Mouse (Mus musculus) MEL-GATA-1-ER (cell line): ENCODE results near the gene Pspn.

Experiments used
- DNase-seq: peaks from one replicate; pipeline ENCODE4 v3.0.0-alpha.2; 2012; ENCODE audit warnings: low read depth; ENCODE audit errors: extremely low read depth

The Pspn gene

DNA sequence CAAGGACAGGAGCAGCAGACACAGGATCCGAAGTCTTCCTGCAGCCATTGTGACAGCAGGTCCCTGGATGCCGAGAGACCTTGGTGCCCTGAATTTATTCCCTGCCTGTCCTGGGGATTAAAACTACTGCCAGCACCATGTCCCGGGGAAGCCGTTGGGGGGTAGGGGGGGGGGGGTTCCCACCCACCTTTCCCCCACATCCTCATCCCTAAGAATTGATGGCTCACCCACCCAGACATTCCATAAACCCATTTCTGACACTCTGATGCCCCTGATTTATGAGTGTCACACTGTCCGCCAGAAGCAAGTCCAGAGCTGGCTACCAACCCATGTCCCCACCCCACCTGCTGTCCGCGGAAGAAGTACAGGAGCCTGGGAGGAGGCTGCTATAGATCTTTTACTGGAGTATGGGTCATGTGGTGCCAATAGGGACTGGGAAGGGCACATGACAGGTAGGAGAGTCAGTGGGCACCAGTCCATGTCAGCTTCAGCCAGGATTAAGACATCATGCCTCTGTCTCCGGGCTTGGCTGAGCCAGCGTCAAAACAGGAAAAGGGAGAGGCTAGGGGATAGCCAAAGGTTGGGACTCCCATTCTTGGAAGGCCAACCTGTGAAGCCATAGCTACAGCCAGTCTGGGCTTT, at the start of gene Pspn:
Pspn (minus strand) TSS at position 51 of the 642 bp plus-strand sequence.
- DNase-seq: no peak

DNA sequence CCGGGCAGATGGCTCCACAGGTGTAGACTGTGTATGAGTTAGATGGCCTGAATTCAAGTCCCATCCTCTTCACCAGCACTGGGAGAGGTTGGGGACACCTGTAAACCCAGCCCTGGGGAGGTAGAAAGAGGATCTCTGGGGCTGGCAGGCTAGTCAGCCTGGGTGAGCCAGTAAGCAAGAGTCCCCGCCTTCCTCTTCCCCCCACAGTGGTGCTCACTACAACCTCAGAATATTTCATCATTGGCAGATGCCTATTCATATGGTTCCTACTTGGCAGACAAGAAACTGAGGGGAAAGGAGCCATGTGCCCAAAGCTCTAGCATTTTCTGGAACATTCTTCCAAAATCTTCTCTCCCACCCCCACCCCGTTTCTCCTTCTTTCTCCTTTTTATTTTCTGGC, 49.0 kb upstream of the Pspn start:
- DNase-seq: no peak

DNA sequence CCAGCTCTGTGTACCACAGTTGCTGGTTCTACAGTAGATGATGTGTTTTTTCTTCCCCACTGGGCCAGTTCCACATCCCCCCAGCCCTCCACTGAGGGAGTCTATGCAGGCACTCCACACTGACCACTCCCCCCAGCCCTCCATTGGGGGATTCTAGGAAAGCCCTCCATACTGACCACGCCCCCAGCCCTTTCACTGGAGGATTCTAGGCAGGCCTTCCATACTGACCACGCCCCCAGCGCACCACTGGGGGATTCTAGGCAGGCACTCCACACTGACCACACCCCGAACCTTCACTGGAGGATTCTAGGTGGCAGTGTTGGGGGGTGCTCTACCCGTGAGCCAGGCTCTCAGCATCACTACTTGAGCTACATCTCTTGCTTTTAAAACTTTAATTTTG, 47.6 kb upstream of the Pspn start:
- DNase-seq: no peak

DNA sequence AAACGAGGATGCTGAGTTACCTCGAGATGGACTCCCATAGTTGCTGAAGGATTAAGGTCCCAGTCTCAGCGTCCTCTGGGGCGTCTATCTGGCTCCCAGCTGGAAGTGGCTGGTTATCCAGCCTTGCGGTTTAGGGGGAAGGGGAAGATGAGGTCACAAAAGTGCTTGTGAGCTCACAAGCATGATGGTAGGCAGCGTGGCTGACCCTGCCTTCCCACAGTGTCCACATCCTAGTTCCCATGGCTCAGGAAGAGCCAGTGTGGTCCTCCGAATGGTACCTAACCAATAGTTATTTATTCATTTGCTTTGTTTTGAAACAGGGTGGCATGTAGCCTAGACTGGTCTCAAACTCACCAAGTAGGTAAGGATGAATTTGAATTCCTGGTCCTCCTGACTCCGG, 41.7 kb upstream of the Pspn start, which contains the start of gene Slc25a41:
Slc25a41 (minus strand) TSS at position 101 of the 400 bp plus-strand sequence.
- DNase-seq: no peak

DNA sequence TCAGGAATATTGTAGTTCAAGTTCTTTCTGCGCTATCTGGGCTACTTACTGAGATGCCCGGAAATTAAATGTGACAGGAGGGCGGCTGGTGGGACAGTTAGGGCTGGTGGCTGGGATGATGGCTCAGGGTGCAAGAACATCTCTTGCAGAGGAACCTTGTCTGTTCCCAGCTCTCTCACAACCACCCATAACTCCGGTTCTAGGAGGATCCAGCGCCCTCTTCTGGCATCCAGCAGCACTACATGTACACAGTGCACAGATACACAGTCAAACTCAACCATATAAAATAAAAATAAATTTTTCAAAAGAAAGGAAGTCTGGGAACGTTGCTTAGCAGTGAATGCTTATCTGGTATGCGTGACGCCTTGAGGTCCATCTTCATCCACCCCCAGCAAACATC, 39.2 kb upstream of the Pspn start:
- no peak for DNase-seq

DNA sequence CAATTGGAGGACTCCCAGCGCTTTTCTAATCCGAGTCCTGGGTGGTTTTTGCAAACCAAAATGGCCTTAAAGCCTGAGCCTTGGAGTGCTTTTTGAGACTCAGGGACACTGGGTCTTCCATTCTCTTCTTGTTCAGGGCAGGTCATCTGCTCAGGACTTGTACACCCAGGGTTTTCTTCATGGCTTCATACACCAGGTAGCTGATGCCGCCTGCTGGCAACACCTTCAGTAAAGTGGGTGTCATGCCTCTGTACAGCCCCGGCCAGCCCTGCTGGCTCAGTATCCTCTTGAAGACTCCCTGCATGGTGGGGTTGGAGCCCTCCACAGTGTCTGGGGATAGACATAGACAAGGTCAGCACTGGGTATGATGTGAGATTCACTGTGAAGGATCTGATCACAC, 33.0 kb upstream of the Pspn start:
- no peak for DNase-seq

DNA sequence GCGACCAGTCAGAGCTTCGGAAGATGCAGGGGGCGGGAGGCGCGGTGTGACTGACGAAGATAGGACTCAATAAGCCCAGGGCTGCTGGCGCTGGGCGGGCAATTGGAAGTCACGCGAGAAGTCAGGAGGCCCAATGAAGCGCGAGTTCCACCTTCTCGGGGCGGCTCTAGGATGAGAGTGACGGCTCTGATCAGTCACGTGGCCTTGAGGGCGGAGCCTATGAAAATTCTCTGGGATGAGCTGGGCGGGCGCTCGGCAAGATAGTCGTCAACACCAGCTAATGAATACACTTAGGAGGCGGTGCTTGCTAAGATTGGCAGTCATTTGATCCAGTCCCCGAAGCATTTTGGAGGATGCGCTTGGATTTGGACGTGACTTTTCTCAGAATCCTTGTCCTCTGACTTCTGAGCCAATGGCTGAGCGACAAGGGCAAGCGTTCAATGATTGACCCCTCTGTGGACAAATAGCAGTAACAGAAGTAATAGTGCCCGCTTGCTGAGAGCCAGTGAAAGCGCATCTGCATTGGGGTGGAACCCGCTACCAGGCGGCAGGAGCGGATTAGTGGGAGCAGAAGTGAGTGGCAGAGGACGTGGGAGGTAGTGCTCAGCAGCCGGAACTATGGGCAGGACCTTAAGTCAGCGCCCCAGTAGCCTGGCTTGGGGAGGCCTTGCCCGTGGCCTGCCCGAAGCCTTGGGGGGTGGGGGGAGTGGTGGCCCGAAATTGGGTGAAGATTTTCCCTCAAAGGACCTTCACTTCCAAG, 32.0 kb upstream of the Pspn start:
- peak; percentile 100 for DNase-seq

DNA sequence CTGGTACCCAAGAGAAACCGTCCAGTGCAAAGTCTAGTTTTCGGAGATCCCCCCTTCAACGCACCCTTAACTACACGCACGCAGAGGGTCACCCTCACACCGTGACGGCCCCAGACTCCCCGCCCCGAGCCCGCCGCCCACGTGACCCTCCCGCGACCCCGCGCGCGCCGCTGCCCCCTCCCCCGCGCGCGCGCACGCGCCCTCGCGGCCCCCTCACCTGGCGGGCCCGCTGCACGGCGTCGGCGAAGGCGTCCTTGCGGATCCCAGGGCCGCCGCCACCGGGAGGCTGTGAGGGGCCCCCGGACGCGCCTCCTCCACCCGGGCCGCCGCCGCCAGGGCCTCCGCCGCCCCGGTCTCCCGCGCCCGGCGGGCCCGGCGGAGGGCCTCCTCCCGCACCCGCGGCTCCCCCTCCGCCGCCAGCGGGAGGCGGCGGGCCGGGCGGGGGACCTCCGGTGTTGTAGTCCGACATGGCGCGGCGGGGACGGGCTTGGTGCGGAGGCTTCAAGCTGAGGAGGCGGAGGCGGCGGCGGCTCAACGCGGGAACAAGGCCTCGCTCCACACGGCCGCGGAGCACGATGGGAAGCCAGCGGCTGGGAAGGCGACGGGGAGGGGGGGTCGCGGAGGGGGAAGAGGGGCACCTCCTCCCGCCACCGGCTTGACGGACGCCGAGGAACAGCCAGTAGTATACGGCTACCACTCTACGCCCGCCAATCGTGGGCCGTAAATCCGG, 31.3 kb upstream of the Pspn start, which contains the start of gene Khsrp:
Khsrp (minus strand) TSS at position 592 of the 730 bp plus-strand sequence.
- DNase-seq: no peak

DNA sequence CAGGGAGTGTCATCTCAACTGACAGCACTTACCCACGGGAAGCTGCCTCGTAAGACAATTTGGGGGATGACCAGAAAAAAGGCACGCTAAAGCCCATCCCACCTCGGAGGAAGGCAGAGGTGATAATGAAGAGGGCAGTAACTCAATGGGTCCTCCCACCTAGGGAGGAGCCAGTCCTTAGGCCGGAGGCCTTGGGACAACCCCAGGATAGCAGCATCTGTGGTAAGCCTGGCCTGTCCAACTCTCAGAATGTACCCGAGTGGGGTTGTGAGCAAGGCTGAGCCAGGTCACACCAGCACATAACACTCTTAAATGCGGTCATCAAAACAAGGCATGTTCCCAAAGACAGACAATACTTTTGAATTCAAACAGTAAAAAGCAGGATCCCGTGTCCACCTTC, 29.9 kb upstream of the Pspn start:
- DNase-seq: no peak

DNA sequence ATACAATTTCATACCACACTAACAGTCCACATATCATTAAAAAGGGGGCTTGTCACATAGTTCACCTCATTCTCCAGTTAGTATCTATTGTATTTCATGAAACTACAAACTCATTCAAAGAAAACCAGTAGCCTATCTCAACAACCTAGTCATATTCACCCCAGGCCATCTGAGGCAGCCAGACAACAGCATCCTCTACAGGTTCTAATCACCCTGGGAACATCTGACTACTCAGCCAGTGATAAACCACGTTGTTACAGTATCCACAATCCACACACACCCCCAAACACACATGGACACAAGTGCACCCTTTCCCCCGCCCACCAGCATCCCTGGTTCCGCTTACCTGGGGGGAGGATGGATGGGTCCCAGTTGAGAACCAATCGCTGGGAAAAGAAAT, 27.7 kb upstream of the Pspn start:
- DNase-seq: no peak

DNA sequence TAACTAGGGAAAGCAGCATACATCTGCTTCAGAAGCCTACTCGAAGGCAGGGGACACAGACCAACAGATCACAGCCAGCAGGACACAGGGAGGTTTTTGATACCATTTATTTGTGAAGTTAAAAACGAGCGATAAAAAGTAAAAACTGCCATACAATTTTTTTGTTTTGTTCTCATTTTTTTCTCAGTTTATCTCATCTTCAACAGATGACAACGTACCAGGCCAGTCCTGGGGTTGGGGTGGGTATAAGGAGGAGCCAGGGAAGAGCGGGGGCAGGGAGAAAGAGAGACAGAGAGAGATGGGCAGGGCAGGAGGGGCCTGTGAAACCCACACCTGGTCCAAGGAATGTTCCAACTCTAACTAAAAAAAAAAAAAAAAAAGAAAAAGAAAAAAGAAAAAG, 21.1 kb upstream of the Pspn start:
- DNase-seq: no peak

DNA sequence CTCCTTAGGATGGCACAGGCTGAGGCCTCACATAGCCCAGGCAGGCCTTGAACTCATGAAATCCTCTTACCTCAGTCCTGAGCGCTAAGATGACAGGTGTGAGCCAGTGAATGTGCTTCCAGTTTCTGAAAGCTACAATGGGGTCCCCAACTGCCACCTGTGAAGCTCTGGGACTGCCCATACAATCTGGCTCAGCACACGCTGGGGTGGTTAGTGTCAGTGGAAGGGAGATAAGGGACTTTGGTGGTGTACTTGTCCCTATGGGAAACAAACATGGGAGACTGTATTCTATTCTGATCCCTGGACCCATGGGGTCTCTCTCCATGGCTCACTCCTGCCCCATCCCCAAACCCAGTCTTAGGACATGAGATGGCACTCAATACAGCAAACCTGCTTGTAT, 19.9 kb upstream of the Pspn start:
- no peak for DNase-seq

DNA sequence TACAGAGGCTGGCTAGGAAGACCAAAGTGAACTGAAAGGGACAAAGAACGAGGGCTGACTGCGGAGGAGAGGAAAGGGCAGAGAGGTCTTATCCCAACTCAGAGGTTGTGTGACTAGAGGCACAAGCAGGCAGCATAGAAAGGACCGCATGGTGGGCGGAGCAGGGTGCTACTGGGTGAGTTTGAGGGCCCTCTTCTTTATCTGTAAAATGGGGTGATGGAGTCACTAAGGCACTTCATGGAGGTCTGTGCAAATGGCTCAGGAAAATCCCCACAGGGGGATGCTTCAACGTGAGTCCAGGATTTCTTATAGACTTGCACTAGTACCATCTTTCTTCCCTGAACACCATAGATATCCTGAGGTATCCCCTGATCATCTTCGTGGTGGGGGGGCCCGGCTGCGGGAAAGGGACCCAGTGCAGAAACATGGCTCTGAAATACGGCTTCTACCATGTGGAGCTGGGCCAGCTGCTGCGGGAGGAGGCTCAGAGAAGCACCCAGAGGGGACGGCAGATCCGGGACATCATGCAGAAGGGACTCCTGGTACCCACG, 12.5 kb upstream of the Pspn start:
- DNase-seq: no peak

DNA sequence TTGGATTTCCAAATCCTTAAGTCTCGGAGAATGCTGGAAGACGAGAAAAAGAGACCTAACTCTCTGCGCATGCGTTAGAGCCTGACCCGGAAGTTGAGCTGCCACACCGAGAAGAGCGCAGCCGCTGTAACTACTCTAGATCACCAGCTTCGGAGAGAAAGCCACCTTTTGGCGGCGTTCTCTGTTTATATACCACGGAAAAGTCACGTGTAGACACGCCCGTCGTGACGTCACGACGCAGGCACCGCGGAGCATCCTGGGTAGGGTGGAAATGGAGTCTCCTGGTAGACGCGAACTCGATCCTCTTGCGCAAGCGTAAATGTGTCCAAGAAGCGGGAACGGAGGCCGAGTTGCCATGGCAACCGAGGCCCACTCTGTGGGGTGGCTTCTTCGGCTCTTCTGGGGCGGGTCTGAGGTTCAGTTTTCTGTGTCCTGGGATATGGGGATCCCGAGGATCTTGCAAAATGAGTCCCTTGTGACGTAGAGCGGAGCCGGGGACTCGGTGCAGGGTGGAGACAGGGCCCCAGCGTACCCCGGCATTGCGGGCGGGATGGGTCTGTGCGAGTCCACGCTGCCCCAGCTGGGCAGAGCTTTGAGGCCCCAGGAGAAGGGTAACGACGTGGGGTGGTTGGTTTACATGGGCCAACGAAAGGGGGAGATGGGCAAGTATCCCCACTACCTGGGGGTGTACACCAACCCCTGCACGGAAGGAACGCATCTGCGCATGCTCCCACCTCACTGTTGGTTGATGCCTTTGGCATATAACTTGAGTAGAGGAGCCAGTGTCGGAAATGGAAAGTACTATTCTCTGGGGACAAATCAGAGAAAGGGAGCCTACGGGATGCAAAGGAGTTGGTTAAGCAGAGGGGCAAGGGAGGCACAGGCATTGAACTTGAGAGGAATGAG, 11.7 kb upstream of the Pspn start, which contains the start of the genes Gtf2f1 and Gm17949:
Gtf2f1 (minus strand) TSS at position 53 of the 906 bp plus-strand sequence.
Gm17949 (plus strand) TSS at position 234 of the 906 bp plus-strand sequence.
- DNase-seq: peak; percentile 96

DNA sequence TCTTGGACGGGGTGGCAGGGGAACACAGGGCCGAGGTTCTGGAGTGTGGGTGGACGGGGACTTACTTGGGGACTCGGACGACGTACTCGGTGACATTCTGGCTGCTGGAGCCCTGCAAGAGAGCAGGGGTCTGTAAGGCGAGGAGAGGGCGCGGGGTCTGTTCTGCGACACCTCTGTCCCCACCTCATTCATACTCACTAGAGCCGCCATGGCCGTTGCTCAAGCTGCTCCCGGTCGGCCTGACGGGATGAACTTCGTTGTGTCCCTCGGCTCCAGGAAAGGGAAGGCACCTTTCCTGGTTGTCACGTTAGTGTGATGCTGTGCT, 11.1 kb upstream of the Pspn start:
- no peak for DNase-seq

DNA sequence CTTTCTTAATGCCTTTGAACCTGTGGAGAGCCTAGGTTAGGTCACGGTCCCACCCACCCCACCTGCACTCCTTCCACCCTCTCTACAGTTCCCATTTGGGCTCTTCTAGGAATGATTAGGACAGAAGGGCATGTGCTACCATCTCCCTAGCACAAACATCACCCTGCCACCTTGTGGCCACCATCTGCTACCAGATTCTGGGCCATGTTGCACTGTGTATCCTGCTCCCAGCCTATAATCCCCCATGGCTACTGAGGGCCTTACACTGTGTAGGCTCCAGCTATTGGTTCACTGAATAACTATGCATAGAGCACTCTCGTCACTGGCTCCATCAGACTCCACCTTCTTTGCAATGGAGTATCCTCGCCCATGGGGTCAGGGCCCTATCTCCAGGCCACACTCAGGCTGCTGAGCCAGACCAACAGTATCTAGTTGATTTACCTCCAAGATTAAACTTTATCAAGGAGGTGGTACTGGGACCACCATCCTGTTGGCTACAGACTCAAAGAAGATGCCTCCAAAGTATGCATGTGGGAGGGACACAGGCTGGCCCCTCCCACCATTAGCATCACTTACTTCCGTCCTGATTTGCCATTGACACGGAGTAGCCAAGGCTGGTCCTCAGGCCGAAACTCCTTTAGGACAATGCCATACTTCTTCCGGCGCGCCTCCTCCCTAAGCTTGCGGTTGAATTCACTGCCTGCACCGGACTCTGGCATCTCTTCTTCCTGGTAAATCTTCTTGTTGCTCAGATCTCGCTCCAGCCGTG, 7.5 kb upstream of the Pspn start:
- no peak for DNase-seq

DNA sequence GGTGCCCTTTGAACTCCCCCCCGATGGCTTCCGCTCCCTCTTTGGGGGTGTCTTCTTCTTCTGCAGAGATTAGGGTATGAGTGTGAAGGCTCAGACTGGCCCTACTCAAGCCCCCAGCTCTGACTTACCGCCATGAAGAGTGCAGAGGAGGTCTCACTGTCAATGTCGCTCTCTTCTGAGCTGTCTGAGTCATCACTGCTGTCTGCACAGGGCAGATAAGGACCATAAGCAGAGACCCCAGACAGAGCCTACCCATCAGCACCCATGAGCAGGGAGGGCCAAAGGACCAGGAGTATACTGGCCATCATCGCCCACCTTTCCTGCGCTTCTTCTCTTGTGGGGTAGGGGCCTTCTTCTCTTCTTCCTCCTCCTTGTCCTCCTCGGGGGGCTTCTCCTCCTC, 4.2 kb upstream of the Pspn start:
- peak; percentile 32 for DNase-seq

DNA sequence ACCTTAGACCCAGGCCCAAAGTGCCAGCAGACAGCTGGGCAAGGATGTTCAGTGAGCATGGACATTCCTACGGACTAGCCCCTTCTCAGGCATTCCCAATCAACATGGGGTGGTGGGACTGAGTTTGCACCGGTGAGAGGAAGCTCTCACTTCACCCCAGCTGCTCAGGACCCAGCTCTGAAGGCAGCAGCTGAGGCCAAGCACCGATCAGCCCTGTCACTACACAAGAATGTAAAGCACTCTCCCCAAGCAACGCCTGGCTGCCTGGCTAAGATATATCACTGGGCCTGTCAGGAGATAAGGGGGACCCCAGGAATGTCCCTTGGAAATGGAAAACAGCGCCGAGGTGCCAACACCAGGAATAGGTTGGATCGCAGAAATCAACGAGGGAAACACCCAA, 1.4 kb upstream of the Pspn start:
- no peak for DNase-seq

DNA sequence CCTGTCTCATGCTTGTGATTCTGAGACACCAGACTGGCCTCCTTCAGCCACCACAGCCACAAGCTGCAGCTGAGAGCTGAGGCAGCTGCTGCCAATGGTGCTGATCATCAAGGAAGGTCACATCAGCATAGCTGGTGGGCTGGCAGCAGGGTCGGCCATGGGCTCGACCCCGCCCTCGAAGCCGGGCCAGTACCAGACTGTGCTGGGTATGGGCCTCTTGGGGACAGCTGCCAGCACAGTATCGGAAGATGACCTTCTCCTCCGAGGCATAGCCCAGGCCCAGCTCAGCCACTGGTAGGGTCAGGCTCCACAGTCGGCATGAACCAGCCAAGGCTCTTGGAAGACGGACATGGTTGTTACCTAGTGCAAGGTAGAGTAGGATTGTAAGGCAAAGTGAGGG, 404 bp downstream of the Pspn start:
- DNase-seq: no peak

DNA sequence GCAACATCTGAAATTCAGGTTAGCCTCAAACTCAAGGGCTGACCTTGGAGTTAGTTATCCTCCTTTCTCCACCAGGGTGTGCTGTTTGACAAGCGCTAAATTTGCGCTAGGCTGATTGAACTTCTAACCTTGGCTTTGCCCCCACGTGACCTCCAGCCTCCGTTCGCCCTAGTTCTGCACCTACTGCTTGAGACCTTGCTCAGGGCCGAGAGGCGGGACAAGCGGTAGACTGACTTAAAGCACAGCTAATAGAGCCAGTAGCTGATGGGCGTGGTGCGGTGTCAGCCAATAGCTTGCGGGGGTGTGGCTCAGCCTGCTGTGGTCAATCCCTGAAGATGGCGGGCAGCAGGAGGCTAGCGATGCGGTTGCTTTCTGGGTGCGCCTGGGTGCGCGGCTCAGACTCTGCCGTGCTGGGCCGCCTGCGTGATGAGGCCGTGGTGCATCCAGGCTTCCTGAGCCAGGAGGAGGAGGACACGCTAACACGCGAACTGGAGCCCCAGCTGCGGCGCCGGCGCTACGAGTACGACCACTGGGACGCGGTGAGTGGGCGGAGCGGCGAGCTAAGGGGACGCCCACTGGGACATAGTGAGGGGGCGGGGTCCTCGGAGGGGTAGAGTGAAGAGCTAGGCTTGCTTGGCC, 2.7 kb downstream of the Pspn start, which contains the start of gene Alkbh7:
Alkbh7 (plus strand) TSS at position 311 of the 639 bp plus-strand sequence.
- DNase-seq: peak; percentile 98
